17 mouse cellular contexts compared by ENCODE assay signal in genomic region chr5:130136597-130136996, GRCm38 (mm10).
"Had no signal": no experiment of that assay in that cellular context is flagged by ENCODE, and none has a peak within 500 bp of the region (broad histone marks: within the 10 kb centered on the region; RNA-seq: fewer than 3 reads in every experiment).

No protein-coding gene starts in this region.

- H3K27ac ChIP-seq: lung, embryonic 15.5 days; macrophage; midbrain, embryonic 13.5 days; midbrain, embryonic 15.5 days; neural tube, embryonic 12.5 days; stomach, embryonic 15.5 days; stomach, postnatal 0 days had no signal

- H3K4me1 ChIP-seq: lung, embryonic 15.5 days; midbrain, embryonic 13.5 days; midbrain, embryonic 15.5 days; neural tube, embryonic 12.5 days; stomach, embryonic 15.5 days had no signal

- H3K9ac ChIP-seq: lung, embryonic 15.5 days; midbrain, embryonic 13.5 days; midbrain, embryonic 15.5 days; neural tube, embryonic 12.5 days; stomach, embryonic 15.5 days had no signal

- H3K4me2 ChIP-seq: lung, embryonic 15.5 days; midbrain, embryonic 11.5 days; midbrain, embryonic 13.5 days; midbrain, embryonic 15.5 days; neural tube, embryonic 12.5 days; stomach, embryonic 15.5 days had no signal

- H3K36me3 ChIP-seq: lung, embryonic 15.5 days; midbrain, embryonic 15.5 days; stomach, embryonic 15.5 days had no signal

- H3K4me3 ChIP-seq: lung, embryonic 15.5 days; megakaryocyte, embryonic 14.5 days; midbrain, embryonic 13.5 days; midbrain, embryonic 15.5 days; neural tube, embryonic 12.5 days; stomach, embryonic 15.5 days had no signal

- H3K27me3 ChIP-seq: lung, embryonic 15.5 days; midbrain, embryonic 13.5 days; midbrain, embryonic 15.5 days; neural tube, embryonic 12.5 days; stomach, embryonic 15.5 days had no signal

- ATAC-seq: lung, postnatal 0 days; midbrain, embryonic 13.5 days; midbrain, embryonic 15.5 days had no signal

- H3K9me3 ChIP-seq: lung, embryonic 15.5 days; megakaryocyte, embryonic 14.5 days; midbrain, embryonic 13.5 days; midbrain, embryonic 15.5 days; neural tube, embryonic 12.5 days; stomach, embryonic 15.5 days had no signal

- DNase-seq: lung, adult 2 months; lung, postnatal 14 days; lung, postnatal 36 days; right cerebral cortex, postnatal 14 days; thymus, adult 2 months; thymus, postnatal 25 days; thymus, postnatal 4 days had no signal
